Mouse (Mus musculus) MEL (cell line): ENCODE measurements around the gene Ikzf3. TPM values are rescaled to one million over a fixed set of nuclear protein-coding genes. Genes with fewer than 3 reads are reported as not detected.

ENCODE experiments used
- DNase-seq: peaks from one replicate; pipeline ENCODE4 v3.0.0; 2011; ENCODE audit warnings: low read depth, low spot score
- H3K27ac ChIP-seq: 2 replicates; pipeline ENCODE4 v1.5.1; 2012; ENCODE audit warnings: low read depth, mild to moderate bottlenecking, control low read depth, low read length, moderate library complexity; ENCODE audit not compliant: control insufficient read depth
- H3K27me3 ChIP-seq, 2 experiments: fragments of 150-350 bp in 1 of 2; sonication (generic) in 1 of 2; 2 replicates each; pipeline ENCODE4 v1.6.1; 2012; ENCODE audit warnings: low read length in 2 of 2, mild to moderate bottlenecking in 2 of 2, improper control_type of control experiment in 1 of 2, moderate library complexity in 1 of 2; ENCODE audit not compliant: insufficient read depth in 2 of 2, control insufficient read depth in 1 of 2
- H3K36me3 ChIP-seq, 2 experiments: 2 replicates each; pipeline ENCODE4 v1.6.1; 2012 to 2014; ENCODE audit warnings: low read length in 2 of 2, improper control_type of control experiment in 1 of 2, inconsistent platforms in 1 of 2, mild to moderate bottlenecking in 1 of 2; ENCODE audit not compliant: insufficient read depth in 2 of 2, control insufficient read depth in 1 of 2
- H3K4me1 ChIP-seq, 2 experiments: fragments of 150-350 bp in 1 of 2; sonication (generic) in 1 of 2; 2 replicates each; pipeline ENCODE4 v1.6.1; 2012; ENCODE audit warnings: low read length in 2 of 2, improper control_type of control experiment in 1 of 2, mild to moderate bottlenecking in 1 of 2; ENCODE audit not compliant: insufficient read depth in 2 of 2, control insufficient read depth in 1 of 2
- H3K4me3 ChIP-seq, 2 experiments: fragments of 150-350 bp in 1 of 2; sonication (generic) in 1 of 2; 2 replicates each; pipeline ENCODE4 v1.5.1; 2012; ENCODE audit warnings: low read depth in 2 of 2, low read length in 2 of 2, mild to moderate bottlenecking in 2 of 2, moderate library complexity in 2 of 2, control low read depth in 1 of 2, improper control_type of control experiment in 1 of 2; ENCODE audit not compliant: control insufficient read depth in 1 of 2, insufficient read depth in 1 of 2
- H3K79me2 ChIP-seq: 2 replicates; pipeline ENCODE4 v1.6.1; 2012; ENCODE audit warnings: mild to moderate bottlenecking, low read length, moderate library complexity; ENCODE audit not compliant: control insufficient read depth, poor library complexity, insufficient read depth
- H3K9ac ChIP-seq: 2 replicates; pipeline ENCODE4 v1.6.1; 2012; ENCODE audit warnings: low read depth, mild to moderate bottlenecking, control low read depth, low read length, moderate library complexity; ENCODE audit not compliant: control insufficient read depth, poor library complexity, severe bottlenecking
- H3K9me3 ChIP-seq: fragments of 150-350 bp; sonication (generic); replicated peaks from 2 replicates; pipeline ENCODE4 v1.6.1; 2012; ENCODE audit warnings: mild to moderate bottlenecking, low read length, improper control_type of control experiment, moderate library complexity; ENCODE audit not compliant: insufficient read depth
- BHLHE40 ChIP-seq: IDR thresholded peaks from 2 replicates; pipeline ENCODE4 v1.6.1; 2012; ENCODE audit warnings: low read depth, mild to moderate bottlenecking, inconsistent platforms, low read length, improper control_type of control experiment, borderline replicate concordance
- CHD1 ChIP-seq: IDR thresholded peaks from 2 replicates; pipeline ENCODE4 v1.6.1; 2012; ENCODE audit warnings: low read depth, mild to moderate bottlenecking, inconsistent platforms, low read length, improper control_type of control experiment
- CHD2 ChIP-seq: IDR thresholded peaks from 2 replicates; pipeline ENCODE4 v1.6.1; 2011; ENCODE audit warnings: low read length, improper control_type of control experiment
- CTCF ChIP-seq, 3 experiments: IDR thresholded peaks in 2 of 3; conservative IDR thresholded peaks in 1 of 3; 2 replicates each; pipeline ENCODE4 v1.5.1; 2011 to 2012; ENCODE audit warnings: low read length in 3 of 3, low read depth in 2 of 3, mild to moderate bottlenecking in 2 of 3, improper control_type of control experiment in 1 of 3, inconsistent platforms in 1 of 3, mixed read lengths in 1 of 3, moderate library complexity in 1 of 3; ENCODE audit not compliant: control insufficient read depth in 1 of 3, insufficient read depth in 1 of 3, poor library complexity in 1 of 3, severe bottlenecking in 1 of 3
- E2F4 ChIP-seq: IDR thresholded peaks from 2 replicates; pipeline ENCODE4 v1.6.1; 2011; ENCODE audit warnings: low read depth, low read length, improper control_type of control experiment, borderline replicate concordance
- ELF1 ChIP-seq: IDR thresholded peaks from 2 replicates; pipeline ENCODE4 v1.6.1; 2014; ENCODE audit warnings: low read depth, mild to moderate bottlenecking, inconsistent platforms, low read length, improper control_type of control experiment, moderate library complexity
- EP300 ChIP-seq, 2 experiments: IDR thresholded peaks; 2 replicates each; pipeline ENCODE4 v1.6.1; 2011; ENCODE audit warnings: improper control_type of control experiment in 2 of 2, low read length in 2 of 2, low read depth in 1 of 2, mild to moderate bottlenecking in 1 of 2
- ETS1 ChIP-seq: IDR thresholded peaks from 2 replicates; pipeline ENCODE4 v1.6.1; 2012; ENCODE audit warnings: low read depth, mild to moderate bottlenecking, inconsistent platforms, low read length, improper control_type of control experiment, moderate library complexity
- GABPA ChIP-seq: IDR thresholded peaks from 2 replicates; pipeline ENCODE4 v1.6.1; 2012; ENCODE audit warnings: low read depth, mild to moderate bottlenecking, inconsistent platforms, low read length, improper control_type of control experiment, moderate library complexity
- GATA1 ChIP-seq: IDR thresholded peaks from 2 replicates; pipeline ENCODE4 v1.6.1; 2011; ENCODE audit warnings: low read depth, low read length, improper control_type of control experiment
- HCFC1 ChIP-seq: IDR thresholded peaks from 2 replicates; pipeline ENCODE4 v1.6.1; 2012; ENCODE audit warnings: low read depth, mild to moderate bottlenecking, inconsistent platforms, low read length, improper control_type of control experiment, moderate library complexity
- JUND ChIP-seq: IDR thresholded peaks from 2 replicates; pipeline ENCODE4 v1.6.1; 2011; ENCODE audit warnings: low read depth, mild to moderate bottlenecking, improper control_type of control experiment, low read length
- KAT2A ChIP-seq: conservative IDR thresholded peaks from 2 replicates; pipeline ENCODE4 v1.6.1; 2012; ENCODE audit warnings: low read depth, low read length, improper control_type of control experiment, inconsistent platforms
- MAFK ChIP-seq: IDR thresholded peaks from 2 replicates; pipeline ENCODE4 v1.6.1; 2011; ENCODE audit warnings: low read depth, mild to moderate bottlenecking, low read length, improper control_type of control experiment, borderline replicate concordance
- MAX ChIP-seq: IDR thresholded peaks from 2 replicates; pipeline ENCODE4 v1.6.1; 2011; ENCODE audit warnings: low read length, improper control_type of control experiment
- MEF2A ChIP-seq: IDR thresholded peaks from 2 replicates; pipeline ENCODE4 v1.6.1; 2014; ENCODE audit warnings: low read depth, mild to moderate bottlenecking, inconsistent platforms, low read length, improper control_type of control experiment; ENCODE audit not compliant: poor library complexity, insufficient replicate concordance, severe bottlenecking; ENCODE audit errors: extremely low read depth
- MXI1 ChIP-seq: IDR thresholded peaks from 2 replicates; pipeline ENCODE4 v1.6.1; 2011; ENCODE audit warnings: mild to moderate bottlenecking, low read depth, low read length, improper control_type of control experiment
- MYB ChIP-seq: IDR thresholded peaks from 2 replicates; pipeline ENCODE4 v1.6.1; 2011; ENCODE audit warnings: mild to moderate bottlenecking, low read depth, low read length, improper control_type of control experiment
- MYC ChIP-seq: IDR thresholded peaks from 2 replicates; pipeline ENCODE4 v1.6.1; 2011; ENCODE audit warnings: low read depth, mild to moderate bottlenecking, low read length, improper control_type of control experiment, moderate library complexity
- NRF1 ChIP-seq: IDR thresholded peaks from 2 replicates; pipeline ENCODE4 v1.6.1; 2014; ENCODE audit warnings: low read depth, mild to moderate bottlenecking, inconsistent platforms, low read length, improper control_type of control experiment, moderate library complexity; ENCODE audit not compliant: poor library complexity, insufficient read depth, severe bottlenecking
- POLR2A ChIP-seq, 2 experiments: IDR thresholded peaks; 2 replicates each; pipeline ENCODE4 v1.6.1; 2011 to 2012; ENCODE audit warnings: low read length in 2 of 2, mild to moderate bottlenecking in 2 of 2, control low read depth in 1 of 2, improper control_type of control experiment in 1 of 2, low read depth in 1 of 2, moderate library complexity in 1 of 2; ENCODE audit not compliant: control insufficient read depth in 1 of 2, insufficient read depth in 1 of 2, poor library complexity in 1 of 2
- POLR2AphosphoS2 ChIP-seq: IDR thresholded peaks from 2 replicates; pipeline ENCODE4 v1.6.1; 2011; ENCODE audit warnings: low read length, improper control_type of control experiment
- POLR2AphosphoS5 ChIP-seq: IDR thresholded peaks from 2 replicates; pipeline ENCODE4 v1.6.1; 2012; ENCODE audit warnings: low read depth, borderline replicate concordance, mild to moderate bottlenecking, inconsistent platforms, low read length, moderate library complexity, mixed read lengths
- RAD21 ChIP-seq: IDR thresholded peaks from 2 replicates; pipeline ENCODE4 v1.6.1; 2011; ENCODE audit warnings: mild to moderate bottlenecking, low read depth, low read length, improper control_type of control experiment
- RCOR1 ChIP-seq: IDR thresholded peaks from 2 replicates; pipeline ENCODE4 v1.6.1; 2012; ENCODE audit warnings: low read depth, mild to moderate bottlenecking, inconsistent platforms, low read length, improper control_type of control experiment
- SIN3A ChIP-seq: IDR thresholded peaks from 2 replicates; pipeline ENCODE4 v1.6.1; 2012; ENCODE audit warnings: low read length, improper control_type of control experiment, inconsistent platforms
- TAL1 ChIP-seq: IDR thresholded peaks from 2 replicates; pipeline ENCODE4 v1.6.1; 2012; ENCODE audit warnings: mild to moderate bottlenecking, inconsistent platforms, low read length, moderate library complexity, mixed read lengths
- TBP ChIP-seq: IDR thresholded peaks from 2 replicates; pipeline ENCODE4 v1.8.0; 2011; ENCODE audit warnings: low read depth, low read length, improper control_type of control experiment
- TCF12 ChIP-seq: IDR thresholded peaks from 2 replicates; pipeline ENCODE4 v1.6.1; 2014; ENCODE audit warnings: low read depth, mild to moderate bottlenecking, inconsistent platforms, low read length, improper control_type of control experiment, moderate library complexity
- UBTF ChIP-seq: IDR thresholded peaks from 2 replicates; pipeline ENCODE4 v1.6.1; 2012; ENCODE audit warnings: low read depth, mild to moderate bottlenecking, inconsistent platforms, low read length, improper control_type of control experiment, moderate library complexity, borderline replicate concordance; ENCODE audit not compliant: insufficient read depth
- USF1 ChIP-seq: IDR thresholded peaks from 2 replicates; pipeline ENCODE4 v1.6.1; 2014; ENCODE audit warnings: low read depth, mild to moderate bottlenecking, inconsistent platforms, low read length, improper control_type of control experiment, moderate library complexity
- ZC3H11A ChIP-seq: IDR thresholded peaks from 2 replicates; pipeline ENCODE4 v1.6.1; 2012; ENCODE audit warnings: low read depth, mild to moderate bottlenecking, inconsistent platforms, low read length, improper control_type of control experiment
- ZKSCAN1 ChIP-seq: IDR thresholded peaks from 2 replicates; pipeline ENCODE4 v1.6.1; 2012; ENCODE audit warnings: low read depth, mild to moderate bottlenecking, inconsistent platforms, low read length, improper control_type of control experiment, moderate library complexity
- ZMIZ1 ChIP-seq: IDR thresholded peaks from 2 replicates; pipeline ENCODE4 v1.6.1; 2012; ENCODE audit warnings: low read depth, mild to moderate bottlenecking, inconsistent platforms, low read length, improper control_type of control experiment, moderate library complexity
- ZNF384 ChIP-seq: IDR thresholded peaks from 2 replicates; pipeline ENCODE4 v1.6.1; 2012; ENCODE audit warnings: low read depth, mild to moderate bottlenecking, inconsistent platforms, low read length, improper control_type of control experiment
- polyA plus RNA-seq, 2 experiments: library from polyadenylated mRNA; stranded (reverse) in 1 of 2; unstranded in 1 of 2; fragments of >175 nt in 1 of 2; fragments of >200 nt in 1 of 2; gene quantifications; 2 replicates each; pipeline versions ENCODE4 v1.2.1 to v1.2.4; 2012; ENCODE audit warnings: low replicate concordance in 2 of 2, low read depth in 1 of 2; ENCODE audit not compliant: insufficient read length in 2 of 2, insufficient read depth in 1 of 2, missing spikeins in 1 of 2
- total RNA-seq: library from RNA; depleted of rRNA; stranded (reverse); fragments of 300-350 nt; gene quantifications from 2 replicates; pipeline ENCODE4 v1.2.3, GENCODE M21; 2012

Ikzf3 gene
- total and polyA plus RNA-seq, 3 experiments: 0.12 TPM; not detected in 2

GRCm38 (mm10) chr11:98457367-98458120 lies 88.3 kb downstream of the Ikzf3 start:
- peak overlapping the region; percentile 63 to 80 for H3K4me3 ChIP-seq
- peak overlapping the region; percentile 82 for H3K9ac ChIP-seq
- H3K36me3 ChIP-seq: peaks cover 0 to 2% of the 10 kb centered on the region in 2 experiments; a peak in 1 of 4 replicates
- H3K27me3 ChIP-seq: peaks cover 0 to 1% of the 10 kb centered on the region in 2 experiments; a peak in 3 of 4 replicates
- 0 out of 2 replicates have a peak overlapping the region, but pooled peaks have one; percentile 1 for H3K27ac ChIP-seq
- H3K79me2 ChIP-seq: no peaks in the 10 kb centered on the region; the same call in 1 of the 2 replicates
- no peaks in the 10 kb centered on the region for H3K9me3 ChIP-seq
- peaks cover 0 to 10% of the 10 kb centered on the region in 2 experiments; a peak in 1 of 4 replicates for H3K4me1 ChIP-seq
- DNase-seq: peak; percentile 95
- TF ChIP-seq ZKSCAN1: no peak
- peak; percentile 70 for TF ChIP-seq ELF1
- 0 out of 2 replicates have a peak, but pooled peaks have one; percentile 5 for TF ChIP-seq USF1
- peak; percentile 85; the same call in 1 of the 2 replicates for TF ChIP-seq MXI1
- no peak for TF ChIP-seq RCOR1
- peak; percentile 69 for TF ChIP-seq NRF1
- 0 out of 2 replicates have a peak, but pooled peaks have one; percentile 11 for TF ChIP-seq TBP
- no peak for TF ChIP-seq MYB
- TF ChIP-seq GABPA: no peak
- TF ChIP-seq KAT2A: no peak
- 0 out of 2 replicates have a peak, but pooled peaks have one; percentile 21 for TF ChIP-seq TCF12
- no peak for TF ChIP-seq TAL1
- TF ChIP-seq MEF2A: no peak
- peak; percentile 45 for TF ChIP-seq ZC3H11A
- peak; percentile 71 for TF ChIP-seq SIN3A
- TF ChIP-seq MAX: peak; percentile 85
- no peak for TF ChIP-seq POLR2AphosphoS2
- no peak for TF ChIP-seq GATA1
- peak; percentile 71 for TF ChIP-seq ZNF384
- TF ChIP-seq BHLHE40: 0 out of 2 replicates have a peak, but pooled peaks have one; percentile 20
- TF ChIP-seq MYC: peak; percentile 73
- TF ChIP-seq HCFC1: peak; percentile 34; the same call in 1 of the 2 replicates
- TF ChIP-seq POLR2AphosphoS5: no peak
- TF ChIP-seq CHD2: no peak; the same call in 1 of the 2 replicates
- peak; percentile 42 for TF ChIP-seq RAD21
- no peak for TF ChIP-seq ZMIZ1
- no peak for TF ChIP-seq JUND
- TF ChIP-seq ETS1: peak; percentile 37; the same call in 1 of the 2 replicates
- no peak for TF ChIP-seq MAFK
- TF ChIP-seq EP300 (IDR thresholded peaks at IDR 0.05; ENCODE audit: low read depth in 1 of 2, low read length in 2 of 2): peak in 1 of 2 experiments; percentile 10; a peak in 1 of 4 replicates
- no peak for TF ChIP-seq CHD1
- TF ChIP-seq CTCF (IDR thresholded peaks at IDR 0.05 in 2 of 3, conservative IDR thresholded peaks at IDR 0.05 in 1 of 3; ENCODE audit: control insufficient read depth in 1 of 3, insufficient read depth in 1 of 3, low read depth in 2 of 3, low read length in 3 of 3, poor library complexity in 1 of 3, severe bottlenecking in 1 of 3): peak; percentile 21 to 89 (median 59); a peak in 5 of 6 replicates
- TF ChIP-seq UBTF: no peak
- peak; percentile 65 to 86 for TF ChIP-seq POLR2A (IDR thresholded peaks at IDR 0.05; ENCODE audit: control insufficient read depth in 1 of 2, insufficient read depth in 1 of 2, low read depth in 1 of 2, low read length in 2 of 2, poor library complexity in 1 of 2)
- TF ChIP-seq E2F4: 0 out of 2 replicates have a peak, but pooled peaks have one; percentile 61
